Mouse (Mus musculus) liver, embryonic 16.5 days (tissue): Measurements from ENCODE around the gene Bcam. TPM values are rescaled to one million over a fixed set of nuclear protein-coding genes. Genes with fewer than 3 reads are reported as not detected.

Experiments
- ATAC-seq: fragments of 200-750 bp; cut with Nextera tagmentation; 2 replicates; pipeline ENCODE4 v1.8.0; 2017; ENCODE audit warnings: low read depth, mild to moderate bottlenecking, moderate number of reproducible peaks, moderate library complexity
- H3K27ac ChIP-seq: fragments of 300-500 bp; sonication (generic); 2 replicates; pipeline ENCODE4 v1.5.1; 2014; ENCODE audit warnings: mild to moderate bottlenecking, low read length
- H3K27me3 ChIP-seq: fragments of 300-500 bp; sonication (generic); 2 replicates; pipeline ENCODE4 v1.6.1; 2014; ENCODE audit warnings: low read depth, low read length, mixed read lengths; ENCODE audit not compliant: control insufficient read depth, insufficient read depth
- H3K36me3 ChIP-seq: fragments of 300-500 bp; sonication (generic); 2 replicates; pipeline ENCODE4 v1.6.1; 2014; ENCODE audit warnings: mild to moderate bottlenecking; ENCODE audit not compliant: control insufficient read depth, insufficient read depth
- H3K4me1 ChIP-seq: fragments of 300-500 bp; sonication (generic); 2 replicates; pipeline ENCODE4 v1.6.1; 2014; ENCODE audit warnings: low read depth, low read length, mixed read lengths; ENCODE audit not compliant: control insufficient read depth
- H3K4me2 ChIP-seq: fragments of 300-500 bp; sonication (generic); 2 replicates; pipeline ENCODE4 v1.6.1; 2014; ENCODE audit warnings: low read depth, low read length, mixed read lengths
- H3K4me3 ChIP-seq: fragments of 300-500 bp; sonication (generic); 2 replicates; pipeline ENCODE4 v1.5.1; 2014; ENCODE audit warnings: low read depth, mild to moderate bottlenecking, low read length
- H3K9ac ChIP-seq: fragments of 300-500 bp; sonication (generic); 2 replicates; pipeline ENCODE4 v1.6.1; 2014; ENCODE audit warnings: low read depth, low read length
- H3K9me3 ChIP-seq: fragments of 300-500 bp; sonication (generic); replicated peaks from 2 replicates; pipeline ENCODE4 v1.6.1; 2016; ENCODE audit warnings: low read length; ENCODE audit not compliant: control insufficient read depth
- WGBS: fragments of 180-500 bp; shearing (Covaris S2); extraction: QIAGEN DNeasy Blood & Tissue Kit; methylation state at CpG from one replicate; pipeline ENCODE4 v1.1.7; 2014; ENCODE audit not compliant: insufficient replicate concordance; 5-methylcytosine and 5-hydroxymethylcytosine counted together
- polyA plus RNA-seq: library from polyadenylated mRNA; unstranded; fragments of >200 nt; fragmentation: Nextera tagmentation; extraction: Ambion mirVana; gene quantifications from 2 replicates; pipeline ENCODE4 v1.2.1, GENCODE M21; 2015

The Bcam gene
- polyA plus RNA-seq, 1 experiment from 2014 or later, result 9.7 TPM

DNA sequence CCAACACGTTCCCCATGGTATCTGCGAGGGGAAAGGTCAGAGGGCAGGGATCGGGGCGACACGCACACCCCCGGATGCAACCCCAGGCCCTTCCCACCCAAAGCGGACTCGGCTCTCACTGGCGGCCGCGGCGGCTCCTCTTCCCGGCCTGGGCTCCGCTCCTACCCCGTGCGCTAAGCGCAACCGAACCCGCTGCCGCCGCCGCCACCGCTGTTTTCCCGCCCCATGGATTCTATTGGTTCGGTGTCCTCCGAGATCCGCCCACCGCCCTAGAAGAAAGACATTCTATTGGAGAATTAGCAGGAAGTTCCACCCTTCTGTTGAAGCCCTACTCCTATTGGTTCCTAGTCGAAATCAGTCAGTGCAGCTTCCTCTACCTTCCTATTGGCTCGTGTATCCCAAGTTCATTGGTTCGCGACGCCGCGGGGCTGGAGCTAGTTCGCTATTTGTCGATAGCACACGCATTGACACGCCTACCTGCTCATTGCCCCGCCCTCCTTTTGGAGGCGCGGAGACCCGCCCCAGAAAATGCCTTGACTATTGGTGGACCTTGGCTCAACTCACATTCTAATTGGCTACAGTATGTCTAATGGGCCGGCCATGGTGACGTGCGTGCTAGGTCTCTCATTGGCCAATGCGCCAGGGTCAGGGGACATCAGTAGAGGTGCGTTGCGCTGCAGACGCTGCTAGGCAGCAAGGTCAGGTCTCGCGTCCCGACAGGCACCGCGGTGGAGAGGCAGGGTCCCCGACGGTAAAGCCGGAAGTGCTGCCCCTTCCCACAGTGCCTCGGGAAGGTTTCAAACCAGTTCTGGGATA lies 55.4 kb downstream of the Bcam start, which contains the start of gene Tomm40:
Gene Tomm40 (minus strand): TSS at position 200 of the 816 bp plus-strand sequence.
- H3K9ac ChIP-seq, result peak within 1 kb of the TSS; percentile 87
- H3K9me3 ChIP-seq, result no peaks in the 10 kb centered on the region
- peak; percentile 96 for ATAC-seq
- peak within 1 kb of the TSS; percentile 73 for H3K27ac ChIP-seq
- H3K4me1 ChIP-seq, result peaks cover 24% of the 10 kb centered on the region
- H3K36me3 ChIP-seq, result peaks cover 23% of the 10 kb centered on the region
- WGBS, result under 1% methylated on average over 59 of the region's 59 CpGs
- peak within 1 kb of the TSS; percentile 98 for H3K4me2 ChIP-seq
- peak within 1 kb of the TSS; percentile 98 for H3K4me3 ChIP-seq
- no peaks in the 10 kb centered on the region for H3K27me3 ChIP-seq

DNA sequence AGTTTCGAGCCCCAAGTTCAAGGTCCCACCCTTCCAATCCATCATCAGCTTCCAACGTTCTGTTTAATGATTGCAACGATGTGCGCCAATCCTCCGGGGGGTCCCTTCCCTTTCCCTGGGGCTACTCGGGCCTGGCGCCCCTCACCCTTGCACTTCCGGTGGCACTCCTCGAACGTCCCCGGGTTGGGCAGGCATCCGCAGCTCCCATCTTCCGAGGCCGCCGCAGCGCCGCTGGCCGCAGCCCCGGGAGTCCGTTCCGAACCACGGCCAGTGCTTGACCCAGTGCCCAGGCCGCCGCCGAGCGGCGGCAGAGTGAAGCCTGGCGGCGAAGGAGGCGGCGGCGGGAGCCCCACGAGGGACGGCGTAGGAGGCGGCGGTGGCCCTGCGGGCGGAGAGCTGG lies 56.0 kb downstream of the Bcam start:
- H3K4me3 ChIP-seq, result peak overlapping the region; percentile 98
- H3K27me3 ChIP-seq, result no peaks in the 10 kb centered on the region
- peak overlapping the region; percentile 87 for H3K9ac ChIP-seq
- H3K4me2 ChIP-seq, result peak overlapping the region; percentile 98
- peaks cover 25% of the 10 kb centered on the region for H3K36me3 ChIP-seq
- peaks cover 24% of the 10 kb centered on the region for H3K4me1 ChIP-seq
- H3K27ac ChIP-seq, result peak overlapping the region; percentile 73
- no peak for ATAC-seq
- under 1% methylated on average over 39 of the region's 39 CpGs for WGBS
- H3K9me3 ChIP-seq, result no peaks in the 10 kb centered on the region

- Histone ChIP-seq H3K4me3 (no peak overlapping the region), H3K27me3 (no peaks in the 10 kb centered on the region), H3K4me1 (peaks cover 24% of the 10 kb centered on the region), H3K36me3 (peaks cover 32% of the 10 kb centered on the region), H3K4me2 (no peak overlapping the region), H3K9me3 (no peaks in the 10 kb centered on the region), H3K9ac (no peak overlapping the region), H3K27ac (no peak overlapping the region)
- ATAC-seq, result no peak
- WGBS, result 71% methylated on average over 9 of the region's 9 CpGs
These were observed 57.2 kb downstream of the Bcam start for GRCm38 (mm10) chr7:19713598-19713997.

DNA sequence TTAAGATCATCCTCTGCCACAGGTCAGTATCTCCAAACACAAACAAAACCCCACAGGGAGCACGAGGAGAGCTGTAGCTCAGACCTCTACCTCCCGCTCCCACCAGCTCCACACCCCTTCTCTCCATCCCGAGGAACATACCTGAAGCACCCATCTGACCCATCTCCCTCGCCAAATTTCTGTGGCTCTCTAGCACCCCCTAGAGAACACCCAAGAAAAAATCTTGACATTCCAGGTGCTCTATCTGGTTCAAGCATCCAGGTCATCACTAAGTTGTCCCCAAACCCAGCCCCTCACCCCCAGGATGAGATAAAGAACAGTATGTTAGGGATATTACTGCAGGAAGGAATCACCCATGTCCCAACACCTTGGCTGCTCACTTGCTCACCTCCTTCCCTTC lies 57.6 kb downstream of the Bcam start:
- Histone ChIP-seq H3K4me3 (no peak overlapping the region), H3K9ac (no peak overlapping the region), H3K4me1 (peaks cover 24% of the 10 kb centered on the region), H3K27me3 (no peaks in the 10 kb centered on the region), H3K4me2 (no peak overlapping the region), H3K36me3 (peaks cover 32% of the 10 kb centered on the region), H3K27ac (no peak overlapping the region), H3K9me3 (no peaks in the 10 kb centered on the region)
- 40% methylated on average over 4 of the region's 4 CpGs for WGBS
- no peak for ATAC-seq

DNA sequence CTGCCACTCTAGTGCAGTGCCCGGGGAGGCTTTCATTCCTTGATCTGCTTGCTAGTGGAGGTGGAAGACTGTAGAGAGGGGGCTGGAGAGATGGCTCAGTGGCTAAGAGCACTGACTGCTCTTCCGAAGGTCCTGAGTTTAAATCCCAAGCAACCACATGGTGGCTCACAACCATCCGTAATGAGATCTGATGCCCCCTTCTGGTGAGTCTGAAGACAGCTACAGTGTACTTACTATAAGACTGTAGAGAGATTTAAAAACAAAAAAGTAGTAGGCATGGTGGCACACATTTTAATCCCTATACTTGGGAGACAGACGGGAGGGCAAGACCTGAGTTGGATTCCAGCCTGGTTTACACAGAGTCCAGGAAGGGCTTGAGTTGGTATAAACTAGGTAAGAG lies 58.4 kb downstream of the Bcam start:
- no peak for ATAC-seq
- H3K4me1 ChIP-seq, result peaks cover 24% of the 10 kb centered on the region

DNA sequence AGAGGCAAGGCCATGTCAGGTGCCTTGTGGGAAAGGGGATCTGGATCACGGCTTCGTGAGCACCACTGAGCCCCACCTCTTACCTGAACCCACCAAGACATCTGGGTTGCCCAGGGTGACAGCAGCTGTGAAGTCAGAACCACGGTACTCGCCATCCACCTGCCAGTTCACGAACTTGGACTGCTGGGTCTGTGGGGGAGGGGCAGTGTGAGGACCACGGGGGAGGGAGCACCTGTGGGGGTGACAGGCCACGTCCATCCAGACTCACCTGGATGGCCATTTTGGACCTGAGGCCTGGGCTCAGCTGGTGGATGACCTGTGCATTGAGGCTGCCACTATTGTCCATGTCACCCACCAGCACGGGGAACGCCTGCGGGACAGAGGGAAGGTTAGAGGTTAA lies 60.2 kb downstream of the Bcam start:
- H3K36me3 ChIP-seq, result peaks cover 32% of the 10 kb centered on the region
- no peaks in the 10 kb centered on the region for H3K9me3 ChIP-seq
- H3K4me3 ChIP-seq, result no peak overlapping the region
- H3K27me3 ChIP-seq, result no peaks in the 10 kb centered on the region
- peaks cover 16% of the 10 kb centered on the region for H3K4me1 ChIP-seq
- 73% methylated on average over 10 of the region's 10 CpGs for WGBS
- no peak overlapping the region for H3K27ac ChIP-seq
- no peak overlapping the region for H3K4me2 ChIP-seq
- no peak overlapping the region for H3K9ac ChIP-seq
- ATAC-seq, result no peak

More for the DNA sequence above, 58.4 kb downstream of the Bcam start:
- H3K9ac ChIP-seq, result no peak overlapping the region
- no peak overlapping the region for H3K4me3 ChIP-seq
- H3K27ac ChIP-seq, result no peak overlapping the region
- WGBS, result 71% methylated on average over 4 of the region's 4 CpGs
- H3K27me3 ChIP-seq, result no peaks in the 10 kb centered on the region
- peaks cover 32% of the 10 kb centered on the region for H3K36me3 ChIP-seq
- no peak overlapping the region for H3K4me2 ChIP-seq
- no peaks in the 10 kb centered on the region for H3K9me3 ChIP-seq

Other genes with a start within 250 kb of the Bcam start
- gene Ppp1r37, start 207.9 kb downstream of the Bcam start, polyA plus RNA-seq, result 9.5 and 11.3 TPM in 2 replicates
- gene Zfp296, start 193.7 kb downstream of the Bcam start, polyA plus RNA-seq, result 0.48 and 0.59 TPM in 2 replicates
- gene Gemin7, start 193.4 kb downstream of the Bcam start, polyA plus RNA-seq, result 71.1 and 74.2 TPM in 2 replicates
- 9.4 and 11.4 TPM in 2 replicates for gene Clasrp, start 166.5 kb downstream of the Bcam start, polyA plus RNA-seq
- 1.5 and 1.7 TPM in 2 replicates for gene Relb, start 141.6 kb downstream of the Bcam start, polyA plus RNA-seq
- 36.2 and 42.7 TPM in 2 replicates for gene Clptm1, start 106.0 kb downstream of the Bcam start, polyA plus RNA-seq
- gene Apoc2, start 93.1 kb downstream of the Bcam start, polyA plus RNA-seq, result 1,344 and 1,420 TPM in 2 replicates
- 20.6 and 35.3 TPM in 2 replicates for gene Gm44805, start 89.6 kb downstream of the Bcam start, polyA plus RNA-seq
- gene Apoc4, start 89.5 kb downstream of the Bcam start, polyA plus RNA-seq, result 405 and 488 TPM in 2 replicates
- 919 and 984 TPM in 2 replicates for gene Apoc1, start 78.4 kb downstream of the Bcam start, polyA plus RNA-seq
- gene Apoe, start 71.8 kb downstream of the Bcam start, polyA plus RNA-seq, result 3,720 and 4,229 TPM in 2 replicates
- 47.3 and 51.8 TPM in 2 replicates for gene Tomm40, start 55.6 kb downstream of the Bcam start, polyA plus RNA-seq
- 12.9 and 15.8 TPM in 2 replicates for gene Nectin2, start 20.5 kb downstream of the Bcam start, polyA plus RNA-seq
- gene Cblc, start 25.8 kb upstream of the Bcam start, polyA plus RNA-seq, result 4.7 and 5.4 TPM in 2 replicates
- gene Bcl3, start 51.8 kb upstream of the Bcam start, polyA plus RNA-seq, result 4.1 and 4.4 TPM in 2 replicates
- 0.08 TPM in 1 of 2 replicates, not detected in the other for gene Gm19345, start 81.0 kb upstream of the Bcam start, polyA plus RNA-seq
- gene Ceacam16, start 90.3 kb upstream of the Bcam start, polyA plus RNA-seq, result not detected in 2 replicates
- not detected in 2 replicates for gene Ceacam19, start 116.9 kb upstream of the Bcam start, polyA plus RNA-seq
- 3.4 and 3.6 TPM in 2 replicates for gene Pvr, start 150.1 kb upstream of the Bcam start, polyA plus RNA-seq
- gene Igsf23, start 179.7 kb upstream of the Bcam start, polyA plus RNA-seq, result 0.15 and 0.30 TPM in 2 replicates
- gene Ceacam20, start 194.4 kb upstream of the Bcam start, polyA plus RNA-seq, result not detected in 2 replicates
- gene Nlrp9b, start 220.4 kb upstream of the Bcam start, polyA plus RNA-seq, result not detected in 2 replicates